Mouse (Mus musculus) stomach, embryonic 16.5 days (tissue): ENCODE data around the gene Gpr146. TPM values are rescaled to one million over a fixed set of nuclear protein-coding genes. Genes with fewer than 3 reads are reported as not detected.
A peak's percentile ranks its signal among the peaks of the same experiment; 100 is the strongest.

ENCODE experiments used
- ATAC-seq: fragments of 200-750 bp; cut with Nextera tagmentation; 2 replicates; pipeline ENCODE4 v1.8.0; 2017; ENCODE audit warnings: moderate number of reproducible peaks, moderate TSS enrichment; ENCODE audit not compliant: insufficient read depth, low FRiP score
- H3K27ac ChIP-seq: fragments of 300-500 bp; sonication (generic); 2 replicates; pipeline ENCODE4 v1.5.1; 2014; ENCODE audit warnings: low read length
- H3K27me3 ChIP-seq: fragments of 300-500 bp; sonication (generic); 2 replicates; pipeline ENCODE4 v1.6.1; 2014; ENCODE audit warnings: low read length, control low read depth, mixed read lengths; ENCODE audit not compliant: control insufficient read depth, insufficient read depth
- H3K36me3 ChIP-seq: fragments of 300-500 bp; sonication (generic); 2 replicates; pipeline ENCODE4 v1.6.1; 2014; ENCODE audit warnings: low read length; ENCODE audit not compliant: control insufficient read depth, insufficient read depth
- H3K4me1 ChIP-seq: fragments of 300-500 bp; sonication (generic); 2 replicates; pipeline ENCODE4 v1.6.1; 2014; ENCODE audit warnings: low read length, control low read depth, mixed read lengths; ENCODE audit not compliant: control insufficient read depth, insufficient read depth
- H3K4me2 ChIP-seq: fragments of 300-500 bp; sonication (generic); 2 replicates; pipeline ENCODE4 v1.6.1; 2014; ENCODE audit warnings: low read depth, low read length, mixed read lengths
- H3K4me3 ChIP-seq: fragments of 300-500 bp; sonication (generic); replicated peaks from 2 replicates; pipeline ENCODE4 v1.5.1; 2014; ENCODE audit warnings: mild to moderate bottlenecking, low read length
- H3K9ac ChIP-seq: fragments of 300-500 bp; sonication (generic); 2 replicates; pipeline ENCODE4 v1.6.1; 2014; ENCODE audit warnings: low read length
- H3K9me3 ChIP-seq: fragments of 300-500 bp; sonication (generic); replicated peaks from 2 replicates; pipeline ENCODE4 v1.6.1; 2016; ENCODE audit warnings: low read length, control low read depth; ENCODE audit not compliant: control insufficient read depth
- WGBS: fragments of 180-500 bp; shearing (Covaris S2); extraction: QIAGEN DNeasy Blood & Tissue Kit; methylation state at CpG from one replicate; pipeline ENCODE4 v1.1.7; 2014; 5-methylcytosine and 5-hydroxymethylcytosine counted together
- polyA plus RNA-seq: library from polyadenylated mRNA; unstranded; fragments of >200 nt; fragmentation: Nextera tagmentation; extraction: Ambion mirVana; gene quantifications from 2 replicates; pipeline ENCODE4 v1.2.1, GENCODE M21; 2015

Gene Gpr146
- polyA plus RNA-seq, 1 experiment from 2014 or later, result 4.2 TPM

DNA sequence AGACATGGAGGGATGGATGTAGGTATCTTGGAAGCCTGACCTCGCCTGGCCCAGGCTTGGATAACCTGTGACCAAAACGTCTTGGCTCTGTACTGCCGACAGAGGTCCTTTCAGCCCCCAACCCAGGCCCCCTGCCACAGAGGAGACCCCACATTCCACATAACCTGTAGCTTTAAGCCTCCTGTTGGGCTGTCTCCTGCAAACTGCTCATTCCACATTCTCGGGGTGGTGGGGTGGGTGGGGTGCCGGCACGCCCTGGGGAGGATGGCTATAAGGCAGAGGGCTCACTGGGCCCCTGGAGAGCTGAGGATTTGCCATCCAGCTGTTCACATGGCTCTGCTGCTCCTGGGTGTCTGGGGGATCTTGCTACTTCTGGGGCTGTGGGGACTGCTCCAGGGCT is 25.2 kb upstream of the Gpr146 start, which contains the start of gene Cyp2w1:
Gene Cyp2w1 (plus strand): TSS at position 301 of the 400 bp plus-strand sequence.
- no peaks in the 10 kb centered on the region for H3K9me3 ChIP-seq
- peak within 1 kb of the TSS; percentile 34 for H3K4me3 ChIP-seq
- no peak for ATAC-seq
- peak within 1 kb of the TSS; percentile 90 for H3K27ac ChIP-seq
- 35% methylated on average over 6 of the region's 6 CpGs for WGBS
- H3K27me3 ChIP-seq, result no peaks in the 10 kb centered on the region
- H3K9ac ChIP-seq, result peak within 1 kb of the TSS; percentile 60
- no peaks in the 10 kb centered on the region for H3K36me3 ChIP-seq
- peaks cover 30% of the 10 kb centered on the region for H3K4me1 ChIP-seq
- H3K4me2 ChIP-seq, result peak within 1 kb of the TSS; percentile 44

DNA sequence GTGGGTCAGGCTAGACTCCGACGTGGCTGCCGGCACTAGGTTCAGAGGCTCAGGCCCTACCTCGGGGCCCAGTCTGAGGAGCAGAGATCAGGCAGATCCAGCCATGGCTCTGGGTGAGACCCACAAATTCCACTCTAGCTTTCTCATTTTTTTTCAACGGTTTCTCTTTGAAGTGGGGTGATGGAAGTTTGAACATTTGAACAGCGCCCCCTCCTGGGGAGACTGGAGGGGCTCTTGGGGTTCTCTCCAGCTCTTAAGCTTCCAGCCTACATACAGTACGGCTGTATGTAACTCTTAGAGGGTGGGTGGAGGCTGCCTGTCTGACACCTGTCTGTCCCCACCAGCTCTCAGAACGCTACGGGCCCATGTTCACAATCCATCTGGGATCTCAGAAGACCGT is 24.0 kb upstream of the Gpr146 start:
- peak overlapping the region; percentile 34 for H3K4me3 ChIP-seq
- ATAC-seq, result no peak
- peak overlapping the region; percentile 56 for H3K9ac ChIP-seq
- H3K4me2 ChIP-seq, result peak overlapping the region; percentile 44
- no peaks in the 10 kb centered on the region for H3K27me3 ChIP-seq
- no peaks in the 10 kb centered on the region for H3K9me3 ChIP-seq
- 47% methylated on average over 10 of the region's 10 CpGs for WGBS
- peaks cover 30% of the 10 kb centered on the region for H3K4me1 ChIP-seq
- H3K36me3 ChIP-seq, result no peaks in the 10 kb centered on the region
- peak overlapping the region; percentile 85 for H3K27ac ChIP-seq

DNA sequence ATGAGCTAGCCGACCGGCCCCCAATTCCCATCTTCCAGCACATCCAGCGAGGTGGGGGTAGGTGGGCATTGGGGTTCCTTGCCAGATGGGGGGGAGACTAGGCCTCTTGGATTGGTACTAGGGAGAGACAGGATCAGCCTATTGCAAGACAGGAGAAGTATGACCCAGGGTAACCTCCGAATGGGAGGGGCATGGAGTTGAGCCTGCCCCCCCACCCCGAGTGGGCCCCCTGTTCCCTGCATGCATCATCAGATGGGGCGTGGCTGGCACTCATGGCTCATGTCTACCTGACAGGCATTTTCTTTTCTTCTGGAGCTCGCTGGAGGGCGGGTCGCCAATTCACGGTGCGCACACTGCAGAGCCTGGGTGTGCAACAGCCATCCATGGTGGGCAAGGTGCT is 23.6 kb upstream of the Gpr146 start:
- peak; percentile 15; the same call in 1 of the 2 replicates for ATAC-seq
- H3K9ac ChIP-seq, result peak overlapping the region; percentile 56
- peaks cover 30% of the 10 kb centered on the region for H3K4me1 ChIP-seq
- H3K27ac ChIP-seq, result peak overlapping the region; percentile 85
- peak overlapping the region; percentile 44 for H3K4me2 ChIP-seq
- peak overlapping the region; percentile 34 for H3K4me3 ChIP-seq
- no peaks in the 10 kb centered on the region for H3K36me3 ChIP-seq
- H3K9me3 ChIP-seq, result no peaks in the 10 kb centered on the region
- WGBS, result 74% methylated on average over 11 of the region's 11 CpGs
- no peaks in the 10 kb centered on the region for H3K27me3 ChIP-seq

DNA sequence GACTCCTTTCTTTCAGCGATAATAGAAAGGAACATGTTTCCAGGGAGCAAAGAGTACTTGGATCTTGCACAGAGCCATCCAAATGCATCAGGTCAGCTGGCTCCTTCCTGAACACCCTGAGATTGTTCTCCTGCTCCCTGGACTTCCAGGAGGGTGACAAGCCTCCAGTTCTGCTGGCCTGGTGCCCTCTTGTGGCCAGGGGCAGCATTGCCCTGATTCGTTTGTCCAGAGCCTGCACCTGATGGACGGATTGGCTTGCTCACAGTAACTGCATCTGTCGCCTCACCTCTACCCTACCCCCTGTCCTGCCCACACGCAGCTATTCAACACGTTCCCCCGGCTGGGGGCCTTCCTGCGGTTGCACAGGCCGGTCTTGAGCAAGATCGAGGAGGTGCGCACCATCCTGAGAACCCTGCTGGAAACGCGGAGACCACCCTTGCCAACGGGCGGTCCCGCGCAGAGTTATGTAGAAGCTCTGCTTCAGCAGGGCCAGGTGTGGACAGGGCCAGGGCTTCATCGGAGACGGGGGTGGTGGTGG is 22.2 kb upstream of the Gpr146 start:
- Histone ChIP-seq H3K4me3 (no peak overlapping the region), H3K27me3 (no peaks in the 10 kb centered on the region), H3K9ac (no peak overlapping the region), H3K36me3 (no peaks in the 10 kb centered on the region), H3K4me1 (peaks cover 25% of the 10 kb centered on the region), H3K27ac (no peak overlapping the region), H3K9me3 (no peaks in the 10 kb centered on the region), H3K4me2 (no peak overlapping the region)
- 34% methylated on average over 19 of the region's 19 CpGs for WGBS
- no peak for ATAC-seq

DNA sequence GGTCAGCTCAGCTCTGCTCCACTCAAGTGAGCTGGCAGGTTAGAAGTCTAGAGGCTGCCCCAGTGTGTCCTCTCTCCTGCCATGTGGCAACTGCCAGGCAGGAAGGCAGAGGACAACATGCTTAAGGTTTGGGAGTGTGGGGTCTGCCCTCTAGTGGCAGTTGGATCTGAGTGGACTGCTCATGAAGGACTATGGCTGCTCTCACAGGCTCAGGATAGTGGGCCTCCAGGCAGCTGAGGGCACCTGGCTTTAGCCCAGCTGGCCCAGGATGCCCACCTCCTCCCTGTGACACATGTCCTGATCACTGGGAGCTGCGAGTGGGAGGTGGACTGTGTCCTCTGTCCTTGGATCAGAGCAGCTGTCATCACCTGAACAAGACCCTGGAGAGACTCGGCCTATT is 18.8 kb upstream of the Gpr146 start:
- Histone ChIP-seq H3K9me3 (no peaks in the 10 kb centered on the region), H3K9ac (no peak overlapping the region), H3K4me3 (no peak overlapping the region), H3K4me1 (0 out of 2 replicates have a peak, but pooled peaks cover 5% of the 10 kb centered on the region), H3K27me3 (no peaks in the 10 kb centered on the region), H3K36me3 (no peaks in the 10 kb centered on the region), H3K27ac (no peak overlapping the region), H3K4me2 (no peak overlapping the region)
- 0 out of 2 replicates have a peak, but pooled peaks have one; percentile 25 for ATAC-seq
- whole genome bisulfite sequencing, result 82% methylated on average over 2 of the region's 2 CpGs

DNA sequence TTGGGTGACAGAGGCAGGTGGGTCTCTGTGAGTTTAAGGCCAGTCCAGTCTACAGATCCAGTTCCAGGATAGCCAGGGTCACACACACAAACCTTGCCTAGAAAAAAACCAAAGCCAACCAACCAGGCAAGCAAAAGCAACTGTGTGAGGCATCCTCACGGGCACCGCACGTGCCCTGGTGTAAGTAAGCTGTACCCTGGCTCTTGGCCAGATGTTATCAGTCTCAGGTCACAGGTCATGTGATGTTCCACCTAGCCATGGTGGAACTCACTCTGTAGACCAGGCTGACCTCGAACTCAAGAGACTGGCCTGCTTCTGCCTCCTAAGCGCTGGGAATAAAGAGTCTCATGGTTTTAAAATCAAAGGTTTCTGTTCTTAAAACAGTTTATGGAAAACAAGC is 18.3 kb upstream of the Gpr146 start:
- Histone ChIP-seq H3K4me2 (no peak overlapping the region), H3K36me3 (no peaks in the 10 kb centered on the region), H3K27me3 (no peaks in the 10 kb centered on the region), H3K9me3 (no peaks in the 10 kb centered on the region), H3K27ac (no peak overlapping the region), H3K4me1 (peaks cover 5% of the 10 kb centered on the region; the same call in 1 of the 2 replicates), H3K9ac (no peak overlapping the region), H3K4me3 (no peak overlapping the region)
- WGBS, result 87% methylated on average over 5 of the region's 5 CpGs
- ATAC-seq, result no peak

DNA sequence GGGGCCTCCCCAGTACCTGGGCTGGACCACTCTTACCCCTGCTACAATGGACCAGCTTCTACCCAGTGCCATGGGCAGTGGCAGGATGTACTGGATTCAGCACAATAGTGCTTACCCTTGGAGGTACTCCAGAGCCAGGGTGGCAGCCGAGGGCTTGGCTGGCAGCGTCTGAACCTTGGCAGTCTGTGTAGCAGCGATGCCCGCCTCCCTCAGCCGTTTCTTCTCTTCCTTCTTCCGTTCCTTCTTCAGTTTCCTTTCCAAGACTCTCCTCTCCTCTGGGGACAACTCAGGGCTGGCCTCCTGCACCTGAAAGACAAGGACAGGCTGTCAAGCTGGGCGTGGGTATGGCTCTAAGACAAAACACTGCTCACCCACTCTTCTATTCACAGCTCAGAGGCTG is 13.6 kb upstream of the Gpr146 start:
- Histone ChIP-seq H3K4me2 (no peak overlapping the region), H3K36me3 (no peaks in the 10 kb centered on the region), H3K27ac (no peak overlapping the region), H3K9me3 (no peaks in the 10 kb centered on the region), H3K4me3 (no peak overlapping the region), H3K27me3 (no peaks in the 10 kb centered on the region), H3K4me1 (peaks cover 12% of the 10 kb centered on the region), H3K9ac (no peak overlapping the region)
- WGBS, result 58% methylated on average over 7 of the region's 7 CpGs
- no peak for ATAC-seq

DNA sequence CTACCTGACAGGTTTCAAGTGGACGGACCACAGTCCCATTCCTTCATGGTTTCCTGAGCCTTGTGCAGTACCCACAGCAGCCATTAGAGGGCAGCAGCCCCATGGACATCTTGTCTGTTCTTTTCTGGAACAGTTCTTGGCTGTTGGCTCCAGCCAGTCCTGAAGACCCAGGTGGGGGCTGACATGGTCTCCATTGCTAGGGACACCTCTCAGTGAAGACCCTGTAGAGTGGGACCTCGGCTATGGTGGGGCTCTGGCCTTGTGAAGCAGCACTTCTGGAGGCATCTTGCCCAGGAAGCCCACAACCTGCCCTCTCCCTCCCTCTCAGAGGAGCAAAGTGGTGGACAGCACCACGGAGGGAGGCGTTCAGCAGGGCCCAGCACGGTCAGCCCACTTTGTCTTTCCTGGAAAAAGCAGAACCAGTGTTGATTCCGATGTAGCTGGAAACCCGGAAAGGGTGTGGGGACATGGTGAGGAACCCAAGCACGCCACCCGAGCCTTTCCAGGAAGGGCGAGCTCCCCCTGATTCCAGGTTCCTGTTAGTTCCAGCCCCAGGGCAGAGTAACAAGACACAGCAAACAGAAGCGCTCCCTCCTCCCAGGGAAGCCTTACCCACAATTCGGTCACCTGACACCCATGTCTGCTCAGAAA is 13.1 kb upstream of the Gpr146 start:
- Histone ChIP-seq H3K4me2 (no peak overlapping the region; the same call in 1 of the 2 replicates), H3K36me3 (no peaks in the 10 kb centered on the region), H3K9me3 (no peaks in the 10 kb centered on the region), H3K27me3 (no peaks in the 10 kb centered on the region), H3K4me1 (peaks cover 12% of the 10 kb centered on the region), H3K4me3 (no peak overlapping the region), H3K9ac (peak overlapping the region; percentile 60), H3K27ac (peak overlapping the region; percentile 40; the same call in 1 of the 2 replicates)
- 25% methylated on average over 12 of the region's 12 CpGs for WGBS
- ATAC-seq, result peak; percentile 69

DNA sequence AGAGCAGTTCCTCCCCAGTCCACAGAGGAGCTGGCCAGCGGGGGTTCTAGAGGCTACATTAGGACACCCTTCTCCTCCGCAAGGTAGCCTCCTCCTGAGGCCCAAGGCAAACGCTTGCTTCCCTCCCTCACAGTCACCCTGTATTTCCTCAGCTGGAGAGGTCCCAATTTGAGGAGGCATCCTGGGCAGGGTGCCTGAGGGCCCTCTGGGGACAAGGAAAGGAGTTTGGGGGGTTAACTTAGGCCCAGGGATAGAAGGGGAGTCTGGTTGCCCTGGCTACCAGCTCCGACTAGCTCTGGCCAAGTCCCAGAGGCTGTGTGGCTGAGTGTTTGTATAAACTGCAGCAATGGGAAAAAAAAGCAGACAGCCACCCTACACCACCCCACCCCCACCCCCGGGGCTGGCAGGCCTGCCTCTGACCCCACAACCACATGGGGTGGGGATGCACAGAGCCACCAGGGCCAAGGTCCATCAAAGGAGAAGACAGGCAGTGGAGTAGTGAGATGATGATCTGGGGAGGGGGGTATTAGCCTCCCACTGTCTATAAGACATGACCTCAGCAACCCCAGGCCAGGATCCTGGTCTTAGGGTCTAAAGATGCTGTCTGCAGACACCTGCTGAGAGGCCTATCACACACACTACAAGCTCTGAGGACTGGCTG is 12.5 kb upstream of the Gpr146 start:
- ATAC-seq, result no peak
- no peaks in the 10 kb centered on the region for H3K27me3 ChIP-seq
- no peak overlapping the region for H3K4me2 ChIP-seq
- H3K4me3 ChIP-seq, result no peak overlapping the region
- H3K9me3 ChIP-seq, result no peaks in the 10 kb centered on the region
- 31% methylated on average over 5 of the region's 5 CpGs for WGBS
- peak overlapping the region; percentile 49; the same call in 1 of the 2 replicates for H3K27ac ChIP-seq
- peak overlapping the region; percentile 60 for H3K9ac ChIP-seq
- H3K4me1 ChIP-seq, result peaks cover 12% of the 10 kb centered on the region
- no peaks in the 10 kb centered on the region for H3K36me3 ChIP-seq
